Comparison of ENCODE assay signal across 7 mouse cellular contexts in the genomic region with DNA sequence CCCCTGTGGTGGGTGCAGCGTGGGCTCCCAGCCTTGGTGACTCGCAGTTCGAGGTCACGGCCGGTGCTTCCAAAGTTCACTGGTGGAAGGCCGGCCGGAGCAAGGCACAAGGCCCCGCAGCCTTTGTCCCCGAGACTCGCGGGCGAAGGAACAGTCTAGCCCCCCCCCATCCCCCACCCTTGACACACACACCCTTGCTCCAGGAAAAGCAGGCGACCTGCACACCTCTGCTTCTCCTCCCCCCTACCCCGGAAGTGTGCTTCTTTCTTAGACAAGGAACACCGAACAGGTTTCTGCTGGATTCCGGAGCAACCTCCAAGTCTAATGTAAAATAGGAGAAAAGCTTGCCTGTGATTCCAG. TPM values are rescaled to one million over a fixed set of nuclear protein-coding genes. Genes with fewer than 3 reads are reported as not detected.
A peak's percentile ranks its signal among the peaks of the same experiment; 100 is the strongest.
DNase-seq lines count a peak whose midpoint lies in the region; ATAC-seq lines count a peak whose summit lies in the region.

No protein-coding gene starts in this region.

- H3K4me2 ChIP-seq in forebrain, embryonic 16.5 days (ENCODE audit: low read length): peak overlapping the region; percentile 99
- peak overlapping the region; percentile 98 for H3K4me2 ChIP-seq in neural tube, embryonic 12.5 days (replicated peaks)

- DNase-seq in CD4-positive, CD25-positive, alpha-beta regulatory T cell, adult 2 months (ENCODE audit: low read depth, low spot score): peak; percentile 45
- peak; percentile 92 for DNase-seq in ES-CJ7 (ENCODE audit: low read depth, low spot score)
- DNase-seq in limb, embryonic 10.5 days (ENCODE audit: low spot score): peak; percentile 64
- DNase-seq in retina, embryonic 14.5 days (ENCODE audit: low spot score): no peak
- no peak for DNase-seq in cerebellum, adult 8-10 months

- H3K9ac ChIP-seq in forebrain, embryonic 16.5 days (replicated peaks; ENCODE audit: low read depth, low read length): no peak overlapping the region
- H3K9ac ChIP-seq in neural tube, embryonic 12.5 days: 0 out of 2 replicates have a peak overlapping the region, but pooled peaks have one; percentile 6

- H3K27me3 ChIP-seq in forebrain, embryonic 16.5 days (replicated peaks; ENCODE audit: control insufficient read depth, insufficient read depth, low read length): peaks cover 5% of the 10 kb centered on the region
- peaks cover 40% of the 10 kb centered on the region for H3K27me3 ChIP-seq in limb, embryonic 10.5 days (ENCODE audit: low read depth, poor library complexity, severe bottlenecking)
- H3K27me3 ChIP-seq in neural tube, embryonic 12.5 days (replicated peaks): peaks cover 9% of the 10 kb centered on the region; the same call in 1 of the 2 replicates

- H3K9me3 ChIP-seq in forebrain, embryonic 16.5 days (ENCODE audit: control insufficient read depth, low read length): no peaks in the 10 kb centered on the region
- no peaks in the 10 kb centered on the region for H3K9me3 ChIP-seq in limb, embryonic 10.5 days (replicated peaks)
- H3K9me3 ChIP-seq in neural tube, embryonic 12.5 days: no peaks in the 10 kb centered on the region

- WGBS in forebrain, embryonic 16.5 days: 2% methylated on average over 16 of the region's 16 CpGs
- 3% methylated on average over 15 of the region's 16 CpGs for WGBS in limb, embryonic 10.5 days
- WGBS in neural tube, embryonic 12.5 days: 2% methylated on average over 16 of the region's 16 CpGs

- 0 out of 2 replicates have a peak, but pooled peaks have one; percentile 19 for ATAC-seq in forebrain, embryonic 16.5 days
- ATAC-seq in neural tube, embryonic 12.5 days (ENCODE audit: low FRiP score, low read depth): 0 out of 2 replicates have a peak, but pooled peaks have one; percentile 1

- H3K4me1 ChIP-seq in forebrain, embryonic 16.5 days (replicated peaks; ENCODE audit: control insufficient read depth, insufficient read depth, low read length): peaks cover 25% of the 10 kb centered on the region
- H3K4me1 ChIP-seq in limb, embryonic 10.5 days: peaks cover 29% of the 10 kb centered on the region
- peaks cover 21% of the 10 kb centered on the region for H3K4me1 ChIP-seq in neural tube, embryonic 12.5 days

- H3K4me3 ChIP-seq in forebrain, embryonic 16.5 days (replicated peaks; ENCODE audit: low read length): peak overlapping the region; percentile 79
- H3K4me3 ChIP-seq in limb, embryonic 10.5 days: peak overlapping the region; percentile 79
- peak overlapping the region; percentile 82 for H3K4me3 ChIP-seq in neural tube, embryonic 12.5 days

- no peak overlapping the region for H3K27ac ChIP-seq in forebrain, embryonic 16.5 days (ENCODE audit: low read length)
- H3K27ac ChIP-seq in limb, embryonic 10.5 days: peak overlapping the region; percentile 56
- no peak overlapping the region for H3K27ac ChIP-seq in neural tube, embryonic 12.5 days

- no peaks in the 10 kb centered on the region for H3K36me3 ChIP-seq in forebrain, embryonic 16.5 days (ENCODE audit: control insufficient read depth, insufficient read depth)
- no peaks in the 10 kb centered on the region for H3K36me3 ChIP-seq in limb, embryonic 10.5 days
- no peaks in the 10 kb centered on the region for H3K36me3 ChIP-seq in neural tube, embryonic 12.5 days

RNA-seq across cellular contexts. Expression of gene Plekha7, which starts 0.4 kb away (rescaled TPM):
- 8.7 and 8.8 TPM in 2 replicates for polyA plus RNA-seq in forebrain, embryonic 16.5 days (2015; fragmentation: Nextera tagmentation; extraction: Ambion mirVana)
- polyA plus RNA-seq in limb, embryonic 10.5 days (2016; fragmentation: Nextera tagmentation; extraction: Ambion mirVana): 5.8 and 6.9 TPM in 2 replicates
- 9.1 and 10.4 TPM in 2 replicates for polyA plus RNA-seq in neural tube, embryonic 12.5 days (2016; fragmentation: Nextera tagmentation; extraction: Ambion mirVana)

RNA-seq across cellular contexts. Expression of gene Rps13, which starts 25.4 kb away (rescaled TPM):
- 452 and 498 TPM in 2 replicates for polyA plus RNA-seq in forebrain, embryonic 16.5 days (2015; fragmentation: Nextera tagmentation; extraction: Ambion mirVana)
- polyA plus RNA-seq in limb, embryonic 10.5 days (2016; fragmentation: Nextera tagmentation; extraction: Ambion mirVana): 840 and 992 TPM in 2 replicates
- 610 and 641 TPM in 2 replicates for polyA plus RNA-seq in neural tube, embryonic 12.5 days (2016; fragmentation: Nextera tagmentation; extraction: Ambion mirVana)

Comparison
In these comparisons a context has a peak if more than half of its experiments do, and no peak if none do; other contexts are left out.
1. DNase-seq: peak in CD4-positive, CD25-positive, alpha-beta regulatory T cell, adult 2 months (single experiment), ES-CJ7 (single experiment) and limb, embryonic 10.5 days (single experiment); none in retina, embryonic 14.5 days (single experiment) and cerebellum, adult 8-10 months (single experiment).
2. Peak in every context shown above with its lines, with median percentiles within 50 percentile points of each other: H3K4me3 ChIP-seq.